Mouse (Mus musculus): ENCODE measurements around the gene Grk2. TPM values are rescaled to one million over a fixed set of nuclear protein-coding genes. Genes with fewer than 3 reads are reported as not detected.

Grk2 gene
- polyA plus RNA-seq, 1 experiment from 2014 or later = 26.8 TPM

GRCm38 (mm10) chr19:4309302-4309701 is 3.3 kb upstream of the Grk2 start:
- H3K9ac ChIP-seq (ENCODE audit: low read depth, low read length) = no peak overlapping the region
- H3K9me3 ChIP-seq (replicated peaks; ENCODE audit: control insufficient read depth, low read length, poor library complexity, severe bottlenecking) = no peaks in the 10 kb centered on the region
- no peaks in the 10 kb centered on the region for H3K27me3 ChIP-seq (ENCODE audit: control insufficient read depth, insufficient read depth, low read depth, low read length)
- no peak overlapping the region for H3K27ac ChIP-seq (ENCODE audit: low read length)
- no peak overlapping the region for H3K4me2 ChIP-seq (ENCODE audit: low read length)
- no peak overlapping the region for H3K4me3 ChIP-seq (ENCODE audit: low read depth, low read length)
- H3K4me1 ChIP-seq (ENCODE audit: control insufficient read depth, insufficient read depth, low read length) = peaks cover 21% of the 10 kb centered on the region
- 97% methylated on average over 4 of the region's 4 CpGs for WGBS
- ATAC-seq = no peak
- peaks cover 3% of the 10 kb centered on the region; the same call in 1 of the 2 replicates for H3K36me3 ChIP-seq (ENCODE audit: control insufficient read depth, insufficient read depth, low read length)

GRCm38 (mm10) chr19:4305491-4306189 is 382 bp downstream of the Grk2 start:
- Histone ChIP-seq H3K36me3 (ENCODE audit: control insufficient read depth, insufficient read depth, low read length) (no peaks in the 10 kb centered on the region), H3K27ac (ENCODE audit: low read length) (peak overlapping the region; percentile 92), H3K4me2 (ENCODE audit: low read length) (peak overlapping the region; percentile 92), H3K4me3 (ENCODE audit: low read depth, low read length) (peak overlapping the region; percentile 93), H3K4me1 (ENCODE audit: control insufficient read depth, insufficient read depth, low read length) (peaks cover 56% of the 10 kb centered on the region), H3K9ac (ENCODE audit: low read depth, low read length) (peak overlapping the region; percentile 97), H3K9me3 (replicated peaks; ENCODE audit: control insufficient read depth, low read length, poor library complexity, severe bottlenecking) (no peaks in the 10 kb centered on the region), H3K27me3 (ENCODE audit: control insufficient read depth, insufficient read depth, low read depth, low read length) (no peaks in the 10 kb centered on the region)
- under 1% methylated on average over 59 of the region's 68 CpGs for WGBS
- ATAC-seq = peak; percentile 47

GRCm38 (mm10) chr19:4304871-4305321 is 1.1 kb downstream of the Grk2 start:
- Histone ChIP-seq H3K9ac (ENCODE audit: low read depth, low read length) (peak overlapping the region; percentile 97), H3K36me3 (ENCODE audit: control insufficient read depth, insufficient read depth, low read length) (no peaks in the 10 kb centered on the region), H3K4me1 (ENCODE audit: control insufficient read depth, insufficient read depth, low read length) (peaks cover 60% of the 10 kb centered on the region), H3K27me3 (ENCODE audit: control insufficient read depth, insufficient read depth, low read depth, low read length) (no peaks in the 10 kb centered on the region), H3K27ac (ENCODE audit: low read length) (no peak overlapping the region), H3K4me3 (ENCODE audit: low read depth, low read length) (peak overlapping the region; percentile 93), H3K4me2 (ENCODE audit: low read length) (peak overlapping the region; percentile 92), H3K9me3 (replicated peaks; ENCODE audit: control insufficient read depth, low read length, poor library complexity, severe bottlenecking) (no peaks in the 10 kb centered on the region)
- ATAC-seq = no peak
- WGBS = 57% methylated on average over 4 of the region's 4 CpGs

DNA sequence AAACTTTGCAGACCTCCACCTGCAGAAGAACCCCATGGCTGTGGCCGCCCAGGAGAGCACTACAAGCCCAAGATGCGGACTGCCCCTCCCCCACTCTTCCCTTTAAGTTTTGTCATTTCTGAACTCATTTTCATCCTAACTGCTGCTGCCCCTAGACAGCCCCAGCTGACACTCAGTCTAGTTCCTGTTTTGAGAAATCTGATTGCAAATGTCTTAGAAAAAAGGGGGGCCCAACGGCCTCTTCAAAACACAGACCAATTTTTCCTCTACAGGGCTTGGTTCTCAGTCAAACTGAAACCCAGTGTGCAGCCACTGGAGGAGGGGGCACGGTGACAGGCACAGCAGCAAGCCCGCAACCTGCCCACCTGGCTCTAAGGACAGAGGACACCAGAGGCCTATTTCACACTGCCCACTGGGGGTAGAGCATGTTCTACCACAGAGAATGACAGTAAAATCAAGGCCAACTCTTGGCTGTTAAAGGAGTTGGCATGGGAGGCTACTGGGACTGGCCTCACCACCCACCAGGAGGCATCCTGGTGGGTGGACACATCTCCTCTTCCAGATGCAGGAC is 1.7 kb downstream of the Grk2 start:
- Histone ChIP-seq H3K9ac (ENCODE audit: low read depth, low read length) (peak overlapping the region; percentile 97; the same call in 1 of the 2 replicates), H3K27me3 (ENCODE audit: control insufficient read depth, insufficient read depth, low read depth, low read length) (no peaks in the 10 kb centered on the region), H3K4me3 (ENCODE audit: low read depth, low read length) (peak overlapping the region; percentile 93), H3K36me3 (ENCODE audit: control insufficient read depth, insufficient read depth, low read length) (no peaks in the 10 kb centered on the region), H3K27ac (ENCODE audit: low read length) (no peak overlapping the region), H3K9me3 (replicated peaks; ENCODE audit: control insufficient read depth, low read length, poor library complexity, severe bottlenecking) (no peaks in the 10 kb centered on the region), H3K4me1 (ENCODE audit: control insufficient read depth, insufficient read depth, low read length) (peaks cover 60% of the 10 kb centered on the region), H3K4me2 (ENCODE audit: low read length) (peak overlapping the region; percentile 92)
- WGBS = 75% methylated on average over 5 of the region's 5 CpGs
- no peak for ATAC-seq

DNA sequence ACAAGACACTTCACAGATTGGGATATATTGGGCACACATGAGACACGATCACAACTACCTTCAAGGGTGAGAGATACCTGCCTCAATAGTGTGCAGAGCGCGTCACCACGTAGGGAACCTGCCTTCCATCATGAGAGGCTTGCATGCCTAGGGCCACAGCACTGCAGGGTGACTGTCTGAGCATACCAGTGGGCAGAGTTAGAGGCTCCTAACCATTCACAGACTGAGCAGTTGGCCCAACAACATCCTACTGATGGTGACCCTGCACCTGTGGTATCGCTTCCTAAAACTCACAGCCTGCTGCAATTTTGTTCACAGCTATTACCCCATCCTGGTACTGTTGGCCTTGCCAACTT is 2.4 kb downstream of the Grk2 start:
- 97% methylated on average over 5 of the region's 5 CpGs for WGBS
- no peak for ATAC-seq
- Histone ChIP-seq H3K4me3 (ENCODE audit: low read depth, low read length) (no peak overlapping the region), H3K4me1 (ENCODE audit: control insufficient read depth, insufficient read depth, low read length) (peaks cover 60% of the 10 kb centered on the region), H3K27me3 (ENCODE audit: control insufficient read depth, insufficient read depth, low read depth, low read length) (no peaks in the 10 kb centered on the region), H3K9me3 (replicated peaks; ENCODE audit: control insufficient read depth, low read length, poor library complexity, severe bottlenecking) (no peaks in the 10 kb centered on the region), H3K36me3 (ENCODE audit: control insufficient read depth, insufficient read depth, low read length) (no peaks in the 10 kb centered on the region), H3K9ac (ENCODE audit: low read depth, low read length) (no peak overlapping the region), H3K27ac (ENCODE audit: low read length) (0 out of 2 replicates have a peak overlapping the region, but pooled peaks have one; percentile 15), H3K4me2 (ENCODE audit: low read length) (peak overlapping the region; percentile 92; the same call in 1 of the 2 replicates)

- H3K36me3 ChIP-seq (ENCODE audit: control insufficient read depth, insufficient read depth, low read length) = no peaks in the 10 kb centered on the region
- H3K4me1 ChIP-seq (ENCODE audit: control insufficient read depth, insufficient read depth, low read length) = peaks cover 60% of the 10 kb centered on the region
- no peaks in the 10 kb centered on the region for H3K9me3 ChIP-seq (replicated peaks; ENCODE audit: control insufficient read depth, low read length, poor library complexity, severe bottlenecking)
- peak overlapping the region; percentile 46; the same call in 1 of the 2 replicates for H3K4me2 ChIP-seq (ENCODE audit: low read length)
- no peaks in the 10 kb centered on the region for H3K27me3 ChIP-seq (ENCODE audit: control insufficient read depth, insufficient read depth, low read depth, low read length)
- 71% methylated on average over 7 of the region's 7 CpGs for WGBS
- ATAC-seq = no peak
- H3K4me3 ChIP-seq (ENCODE audit: low read depth, low read length) = no peak overlapping the region
- H3K27ac ChIP-seq (ENCODE audit: low read length) = peak overlapping the region; percentile 15
- no peak overlapping the region for H3K9ac ChIP-seq (ENCODE audit: low read depth, low read length)
Observed at GRCm38 (mm10) chr19:4302936-4303639, 2.9 kb downstream of the Grk2 start.

GRCm38 (mm10) chr19:4301735-4302651 is 4.0 kb downstream of the Grk2 start:
- 21% methylated on average over 21 of the region's 21 CpGs for WGBS
- Histone ChIP-seq H3K4me3 (ENCODE audit: low read depth, low read length) (no peak overlapping the region), H3K4me1 (ENCODE audit: control insufficient read depth, insufficient read depth, low read length) (peaks cover 56% of the 10 kb centered on the region), H3K9me3 (replicated peaks; ENCODE audit: control insufficient read depth, low read length, poor library complexity, severe bottlenecking) (no peaks in the 10 kb centered on the region), H3K27ac (ENCODE audit: low read length) (peak overlapping the region; percentile 60), H3K9ac (ENCODE audit: low read depth, low read length) (peak overlapping the region; percentile 53), H3K27me3 (ENCODE audit: control insufficient read depth, insufficient read depth, low read depth, low read length) (no peaks in the 10 kb centered on the region), H3K36me3 (ENCODE audit: control insufficient read depth, insufficient read depth, low read length) (no peaks in the 10 kb centered on the region), H3K4me2 (ENCODE audit: low read length) (peak overlapping the region; percentile 46)
- ATAC-seq = no peak

DNA sequence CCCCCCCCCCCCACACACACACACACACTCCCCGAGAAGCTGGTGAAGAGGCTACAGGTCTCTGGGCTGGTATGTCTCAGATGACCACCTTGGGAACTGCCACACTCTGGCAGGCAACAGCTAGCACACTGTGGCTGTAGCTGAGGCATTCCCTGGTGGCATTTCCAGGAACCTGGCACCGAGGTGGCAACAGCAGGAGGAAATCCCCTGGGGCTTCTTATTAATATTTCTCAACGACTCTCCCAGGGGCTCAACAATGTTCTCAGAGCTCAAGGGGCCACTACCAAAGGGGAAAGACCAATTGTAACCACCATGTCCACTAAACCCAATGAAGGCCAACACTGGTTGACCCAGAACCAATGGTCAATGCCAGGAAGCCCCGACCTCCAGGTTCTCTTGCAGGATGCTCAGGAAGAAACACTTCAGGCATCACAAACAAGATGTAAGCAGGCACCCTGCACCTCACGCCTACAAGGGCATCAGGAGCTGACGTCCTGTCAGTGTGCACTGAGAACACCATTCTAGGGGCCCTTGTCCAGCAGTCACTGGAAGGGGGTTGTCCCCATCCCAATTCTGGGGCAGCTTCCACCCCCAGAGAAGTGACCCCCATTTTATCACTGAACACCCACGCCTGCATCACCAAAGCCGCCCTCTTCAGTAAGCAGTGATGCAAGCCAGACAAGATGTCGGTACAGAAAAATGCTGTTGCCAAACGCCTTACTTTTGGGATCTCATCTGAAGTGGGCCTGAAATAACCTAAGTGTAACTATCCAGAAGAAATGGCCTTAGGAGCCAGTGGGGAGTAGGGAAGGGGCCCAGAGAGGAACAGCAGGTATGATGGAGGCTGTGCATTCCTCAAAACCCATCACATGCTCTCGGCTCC is 4.9 kb downstream of the Grk2 start:
- Histone ChIP-seq H3K27me3 (ENCODE audit: control insufficient read depth, insufficient read depth, low read depth, low read length) (no peaks in the 10 kb centered on the region), H3K36me3 (ENCODE audit: control insufficient read depth, insufficient read depth, low read length) (no peaks in the 10 kb centered on the region), H3K27ac (ENCODE audit: low read length) (peak overlapping the region; percentile 60), H3K4me1 (ENCODE audit: control insufficient read depth, insufficient read depth, low read length) (peaks cover 49% of the 10 kb centered on the region), H3K9ac (ENCODE audit: low read depth, low read length) (peak overlapping the region; percentile 53), H3K4me3 (ENCODE audit: low read depth, low read length) (no peak overlapping the region), H3K9me3 (replicated peaks; ENCODE audit: control insufficient read depth, low read length, poor library complexity, severe bottlenecking) (no peaks in the 10 kb centered on the region), H3K4me2 (ENCODE audit: low read length) (peak overlapping the region; percentile 46)
- ATAC-seq = no peak
- WGBS = 66% methylated on average over 11 of the region's 11 CpGs
